In the genomic region with DNA sequence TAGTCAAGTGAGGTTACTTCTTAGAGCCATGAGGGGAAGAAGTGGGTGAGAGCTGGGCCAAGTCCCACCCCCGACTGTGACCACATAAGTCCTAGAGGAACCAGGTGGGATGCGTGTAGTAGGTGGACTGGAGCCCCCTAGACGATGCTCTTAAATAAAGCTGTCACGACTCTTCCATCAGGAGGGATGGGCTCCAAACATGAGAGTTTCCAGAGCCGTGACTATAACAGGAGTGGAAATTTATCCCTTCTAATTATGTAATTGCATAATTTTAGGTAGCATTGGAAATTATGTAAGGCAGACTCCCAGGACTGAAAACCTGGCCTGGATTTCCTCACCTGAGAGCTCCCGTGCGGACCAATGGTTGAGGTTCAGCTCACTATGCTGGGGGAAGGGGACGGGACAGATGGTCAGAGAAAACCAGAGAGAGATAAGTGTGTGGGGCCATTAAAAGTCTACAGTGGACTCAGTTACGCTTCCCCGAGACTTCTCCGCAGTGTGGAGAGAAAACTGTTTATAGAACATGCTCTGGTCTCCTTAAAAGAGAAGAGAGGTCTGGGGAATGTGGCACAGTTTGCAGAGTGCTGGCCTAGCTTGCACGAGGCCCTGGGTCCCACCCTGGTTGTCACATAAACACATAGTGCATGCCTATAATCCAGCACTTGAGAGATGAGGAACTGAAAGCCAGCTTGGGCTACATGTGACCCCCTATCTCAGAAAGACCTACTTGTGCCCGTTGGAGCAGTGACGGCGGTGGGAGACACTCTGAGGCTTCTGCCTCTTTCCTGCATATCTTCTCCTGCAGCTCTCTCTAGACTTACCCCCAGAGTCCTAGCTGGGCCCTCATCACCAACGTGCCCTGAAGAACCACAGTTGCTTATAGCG, we compare ENCODE assay signal across 20 mouse cellular contexts.
A peak's percentile ranks its signal among the peaks of the same experiment; 100 is the strongest.
DNase-seq lines count a peak whose midpoint lies in the region; ATAC-seq lines count a peak whose summit lies in the region.
"Had no signal": no experiment of that assay in that cellular context is flagged by ENCODE, and none has a peak within 500 bp of the region (broad histone marks: within the 10 kb centered on the region; RNA-seq: fewer than 3 reads in every experiment).

No protein-coding gene starts in this region.

- peak; percentile 27 for DNase-seq in cerebellum, adult 9-10 months
- no peak for DNase-seq in cerebellum, adult 18-20 months
- peak; percentile 26 to 52 for DNase-seq in left cerebral cortex, adult 18-20 months (ENCODE audit: low spot score in 2 of 2)
- DNase-seq in left cerebral cortex, postnatal 10 days (ENCODE audit: extremely low spot score in 1 of 2, low spot score in 2 of 2), result no peak
- peak; percentile 44 for DNase-seq in splenic B cell, adult 2 months (ENCODE audit: low read depth, low spot score)
- DNase-seq in kidney, postnatal 10 days, result no peak
- DNase-seq in lung, postnatal 36 days, result no peak
- DNase-seq: adrenal gland, postnatal 25 days; heart, adult 18-20 months; kidney, adult 11 months; liver, postnatal 0 days; lung, postnatal 14 days; retina, postnatal 1 day; thymus, postnatal 14 days had no signal

- intact Hi-C loops in left cerebral cortex, postnatal 10 days (cut with DNase I), result no loop called here

- peak; percentile 45 for ATAC-seq in common myeloid progenitor, adult 5-6 weeks (replicated peaks; ENCODE audit: low read depth, poor library complexity, severe bottlenecking)
- ATAC-seq: liver, postnatal 0 days; midbrain, embryonic 16.5 days had no signal

- H3K27me3 ChIP-seq in splenic B cell, adult 2 months (ENCODE audit: control insufficient read depth, insufficient read depth, low read length, poor library complexity, severe bottlenecking), result no peaks in the 10 kb centered on the region; the same call in 1 of the 2 replicates

- no peaks in the 10 kb centered on the region for H3K36me3 ChIP-seq in splenic B cell, adult 2 months (ENCODE audit: control insufficient read depth, insufficient read depth, low read length, poor library complexity, severe bottlenecking)
- H3K36me3 ChIP-seq: forebrain, embryonic 12.5 days; heart, embryonic 13.5 days; hindbrain, embryonic 13.5 days; limb, embryonic 10.5 days had no signal

Comparison
In these comparisons a context has a peak if more than half of its experiments do, and no peak if none do; other contexts are left out.
1. DNase-seq: peak in cerebellum, adult 9-10 months (single experiment), left cerebral cortex, adult 18-20 months (2 of 2) and splenic B cell, adult 2 months (single experiment); none in cerebellum, adult 18-20 months (0 of 2), left cerebral cortex, postnatal 10 days (0 of 2), kidney, postnatal 10 days (single experiment) and lung, postnatal 36 days (single experiment).